ENCODE assay signal across 23 mouse cellular contexts in genomic region chr14:10430396-10431000, GRCm38 (mm10).
DNase-seq lines count a peak whose midpoint lies in the region; ATAC-seq and TF ChIP-seq lines count a peak whose summit lies in the region.
"Had no signal": no experiment of that assay in that cellular context is flagged by ENCODE, and none has a peak within 500 bp of the region (broad histone marks: within the 10 kb centered on the region; RNA-seq: fewer than 3 reads in every experiment).

No protein-coding gene starts in this region.

- TF ChIP-seq POLR2A in MEL (IDR thresholded peaks at IDR 0.05; ENCODE audit: control insufficient read depth in 1 of 2, insufficient read depth in 1 of 2, low read depth in 1 of 2, low read length in 2 of 2, poor library complexity in 1 of 2), result no peak

- 2% methylated on average over 3 of the region's 3 CpGs for WGBS in macrophage (ENCODE audit: missing documents)
- 93% methylated on average over 3 of the region's 3 CpGs for WGBS in midbrain, embryonic 14.5 days

- H3K9ac ChIP-seq in MEL (ENCODE audit: control insufficient read depth, low read depth, low read length, poor library complexity, severe bottlenecking), result peak overlapping the region; percentile 52
- no peak overlapping the region for H3K9ac ChIP-seq in midbrain, embryonic 14.5 days (replicated peaks; ENCODE audit: low read length)
- H3K9ac ChIP-seq: embryonic facial prominence, embryonic 12.5 days; forebrain, embryonic 13.5 days; heart, embryonic 15.5 days; liver, embryonic 13.5 days; lung, embryonic 15.5 days had no signal

- intact Hi-C loops in heart, postnatal 14 days (cut with DNase I), result no loop called here

- H3K4me3 ChIP-seq in MEL (ENCODE audit: control insufficient read depth in 1 of 2, insufficient read depth in 1 of 2, low read depth in 2 of 2, low read length in 2 of 2) (peak overlapping the region; percentile 29 to 30; a peak in 3 of 4 replicates), macrophage (ENCODE audit: inconsistent target) (peak overlapping the region; percentile 12; the same call in 1 of the 2 replicates)
- H3K4me3 ChIP-seq in midbrain, embryonic 14.5 days (replicated peaks; ENCODE audit: low read depth, low read length), result no peak overlapping the region
- H3K4me3 ChIP-seq: embryonic facial prominence, embryonic 12.5 days; erythroblast, embryonic 14.5 days; forebrain, embryonic 13.5 days; heart, embryonic 15.5 days; hindbrain, embryonic 10.5 days; left cerebral cortex, adult 2 months; limb, embryonic 10.5 days; liver, embryonic 13.5 days; lung, embryonic 15.5 days had no signal

- no peak overlapping the region for H3K4me2 ChIP-seq in midbrain, embryonic 14.5 days (ENCODE audit: low read length)
- H3K4me2 ChIP-seq: embryonic facial prominence, embryonic 12.5 days; forebrain, embryonic 13.5 days; heart, embryonic 15.5 days; liver, embryonic 13.5 days; lung, embryonic 15.5 days had no signal

- no peak for TF ChIP-seq RAD21 in MEL (IDR thresholded peaks at IDR 0.05; ENCODE audit: low read depth, low read length)

- H3K36me3 ChIP-seq in MEL (ENCODE audit: control insufficient read depth in 1 of 2, insufficient read depth in 2 of 2, low read length in 2 of 2) (peaks cover 0 to 33% of the 10 kb centered on the region in 2 experiments; a peak in 2 of 4 replicates), macrophage (ENCODE audit: inconsistent target) (no peaks in the 10 kb centered on the region)
- no peaks in the 10 kb centered on the region for H3K36me3 ChIP-seq in midbrain, embryonic 14.5 days (ENCODE audit: control insufficient read depth, insufficient read depth, low read length)
- H3K36me3 ChIP-seq: embryonic facial prominence, embryonic 12.5 days; heart, embryonic 15.5 days; hindbrain, embryonic 10.5 days; limb, embryonic 10.5 days; liver, embryonic 13.5 days; lung, embryonic 15.5 days had no signal

- ATAC-seq in neutrophil, adult 5-6 weeks (ENCODE audit: extremely low read depth, insufficient number of reproducible peaks, low FRiP score, poor library complexity, severe bottlenecking), result peak; percentile 79
- ATAC-seq in midbrain, embryonic 14.5 days (ENCODE audit: low FRiP score, low TSS enrichment), result no peak
- ATAC-seq: forebrain, embryonic 13.5 days; hindbrain, postnatal 0 days had no signal

- no peaks in the 10 kb centered on the region for H3K79me2 ChIP-seq in MEL (ENCODE audit: control insufficient read depth, insufficient read depth, low read length, poor library complexity)
- H3K79me2 ChIP-seq in macrophage (ENCODE audit: inconsistent target), result no peaks in the 10 kb centered on the region

- H3K9me3 ChIP-seq in MEL (replicated peaks; ENCODE audit: insufficient read depth, low read length), result no peaks in the 10 kb centered on the region
- H3K9me3 ChIP-seq in midbrain, embryonic 14.5 days (ENCODE audit: control insufficient read depth, low read length), result no peaks in the 10 kb centered on the region
- H3K9me3 ChIP-seq: embryonic facial prominence, embryonic 12.5 days; forebrain, embryonic 13.5 days; heart, embryonic 15.5 days; hindbrain, embryonic 10.5 days; limb, embryonic 10.5 days; liver, embryonic 13.5 days; lung, embryonic 15.5 days had no signal

- peak; percentile 43 to 48 for DNase-seq in B cell, adult 2 months
- DNase-seq in MEL (ENCODE audit: low read depth, low spot score), result peak; percentile 88
- no peak for DNase-seq in right cerebral cortex, postnatal 36 days (ENCODE audit: low spot score in 2 of 2)
- DNase-seq in midbrain, embryonic 14.5 days, result no peak
- DNase-seq in heart, postnatal 14 days, result no peak
- DNase-seq: cerebellum, adult 9-10 months; heart, adult 11 months; kidney, adult 11 months; kidney, postnatal 25 days; layer of hippocampus, adult 9-11 months; liver, embryonic 13.5 days; thymus, adult 18-20 months had no signal

- H3K4me1 ChIP-seq in MEL (ENCODE audit: control insufficient read depth in 1 of 2, insufficient read depth in 2 of 2, low read length in 2 of 2), result peaks cover 6 to 15% of the 10 kb centered on the region in 2 experiments
- no peaks in the 10 kb centered on the region for H3K4me1 ChIP-seq in midbrain, embryonic 14.5 days (ENCODE audit: control insufficient read depth, insufficient read depth, low read length)
- H3K4me1 ChIP-seq: embryonic facial prominence, embryonic 12.5 days; forebrain, embryonic 13.5 days; heart, embryonic 15.5 days; hindbrain, embryonic 10.5 days; limb, embryonic 10.5 days; liver, embryonic 13.5 days; lung, embryonic 15.5 days had no signal

- TF ChIP-seq CTCF in MEL (IDR thresholded peaks at IDR 0.05 in 2 of 3, conservative IDR thresholded peaks at IDR 0.05 in 1 of 3; ENCODE audit: control insufficient read depth in 1 of 3, insufficient read depth in 1 of 3, low read depth in 2 of 3, low read length in 3 of 3, poor library complexity in 1 of 3, severe bottlenecking in 1 of 3), result no peak

- H3K27ac ChIP-seq in MEL (ENCODE audit: control insufficient read depth, low read depth, low read length) (peak overlapping the region; percentile 96), macrophage (peak overlapping the region; percentile 76)
- no peak overlapping the region for H3K27ac ChIP-seq in midbrain, embryonic 14.5 days (replicated peaks; ENCODE audit: low read depth, low read length)
- H3K27ac ChIP-seq: embryonic facial prominence, embryonic 12.5 days; forebrain, embryonic 13.5 days; heart, embryonic 15.5 days; hindbrain, embryonic 10.5 days; hindbrain, postnatal 0 days; left cerebral cortex, adult 2 months; limb, embryonic 10.5 days; liver, embryonic 13.5 days; lung, embryonic 15.5 days had no signal

- no peaks in the 10 kb centered on the region for H3K27me3 ChIP-seq in MEL (ENCODE audit: control insufficient read depth in 1 of 2, insufficient read depth in 2 of 2, low read length in 2 of 2)
- H3K27me3 ChIP-seq in midbrain, embryonic 14.5 days (ENCODE audit: control insufficient read depth, insufficient read depth, low read length), result no peaks in the 10 kb centered on the region
- H3K27me3 ChIP-seq: embryonic facial prominence, embryonic 12.5 days; forebrain, embryonic 13.5 days; heart, embryonic 15.5 days; liver, embryonic 13.5 days; lung, embryonic 15.5 days had no signal

- TF ChIP-seq EP300 in MEL (IDR thresholded peaks at IDR 0.05; ENCODE audit: low read depth in 1 of 2, low read length in 2 of 2), result peak; percentile 34 to 56; a peak in 3 of 4 replicates

TF ChIP-seq in MEL, 35 proteins besides CTCF, POLR2A, EP300 and RAD21:
- TF ChIP-seq ETS1 (IDR thresholded peaks at IDR 0.05; ENCODE audit: low read depth, low read length) (peak; percentile 46), ZC3H11A (IDR thresholded peaks at IDR 0.05; ENCODE audit: low read depth, low read length) (no peak), MYC (IDR thresholded peaks at IDR 0.05; ENCODE audit: low read depth, low read length) (peak; percentile 72; the same call in 1 of the 2 replicates), RCOR1 (IDR thresholded peaks at IDR 0.05; ENCODE audit: low read depth, low read length) (peak; percentile 74), TAL1 (IDR thresholded peaks at IDR 0.05; ENCODE audit: low read length) (peak; percentile 49), GATA1 (IDR thresholded peaks at IDR 0.05; ENCODE audit: low read depth, low read length) (0 out of 2 replicates have a peak, but pooled peaks have one; percentile 28)

Comparison
In these comparisons a context has a peak if more than half of its experiments do, and no peak if none do; other contexts are left out.
1. DNase-seq: peak in B cell, adult 2 months (2 of 2) and MEL (single experiment); none in right cerebral cortex, postnatal 36 days (0 of 2), midbrain, embryonic 14.5 days (single experiment) and heart, postnatal 14 days (0 of 2).